12 mouse cellular contexts compared by ENCODE assay signal in genomic region chr13:91727899-91728298, GRCm38 (mm10). TPM values are rescaled to one million over a fixed set of nuclear protein-coding genes. Genes with fewer than 3 reads are reported as not detected.
"Had no signal": no experiment of that assay in that cellular context is flagged by ENCODE, and none has a peak within 500 bp of the region (broad histone marks: within the 10 kb centered on the region; RNA-seq: fewer than 3 reads in every experiment).

No protein-coding gene starts in this region.

- H3K4me2 ChIP-seq: limb, embryonic 13.5 days; liver, embryonic 15.5 days; lung, embryonic 14.5 days; midbrain, embryonic 13.5 days had no signal

- H3K36me3 ChIP-seq: limb, embryonic 13.5 days; liver, embryonic 15.5 days; midbrain, embryonic 13.5 days had no signal

- ATAC-seq: midbrain, embryonic 13.5 days had no signal

- H3K4me3 ChIP-seq: limb, embryonic 13.5 days; liver, embryonic 15.5 days; midbrain, embryonic 13.5 days had no signal

- H3K27me3 ChIP-seq: limb, embryonic 13.5 days; liver, embryonic 15.5 days; midbrain, embryonic 13.5 days had no signal

- H3K27ac ChIP-seq: kidney, postnatal 0 days; limb, embryonic 13.5 days; liver, embryonic 15.5 days; macrophage; midbrain, embryonic 13.5 days had no signal

- H3K9ac ChIP-seq: limb, embryonic 13.5 days; liver, embryonic 15.5 days; lung, embryonic 14.5 days; midbrain, embryonic 13.5 days had no signal

- DNase-seq: kidney, adult 9 months; kidney, postnatal 36 days; left cerebral cortex, postnatal 4 days; lung, embryonic 14.5 days; lung, postnatal 10 days; right cerebral cortex, adult 18-20 months; right cerebral cortex, postnatal 25 days had no signal

- H3K4me1 ChIP-seq: limb, embryonic 13.5 days; liver, embryonic 15.5 days; midbrain, embryonic 13.5 days had no signal

- H3K9me3 ChIP-seq: limb, embryonic 13.5 days; liver, embryonic 15.5 days; midbrain, embryonic 13.5 days had no signal

RNA-seq across cellular contexts. Expression of gene Acot12, which starts 13.4 kb away (rescaled TPM):
- polyA plus RNA-seq: limb, embryonic 13.5 days; lung, embryonic 14.5 days; macrophage; midbrain, embryonic 13.5 days had no signal
